Mouse (Mus musculus) CH12.LX (cell line): ENCODE measurements at regions not wholly inside any gene's neighbourhood (a gene's known extent, or its start where the extent isn't known, plus 50 kb on each side); places are given as distances from the start of the nearest gene placed in this dataset.

Experiments used
- DNase-seq: peaks from one replicate; pipeline ENCODE4 v3.0.0-alpha.2; 2013; ENCODE audit errors: extremely low read depth
- H3K27ac ChIP-seq: 2 replicates; pipeline ENCODE4 v1.5.1; 2012; ENCODE audit warnings: low read depth, mild to moderate bottlenecking, control low read depth, moderate library complexity; ENCODE audit not compliant: insufficient read depth
- H3K27me3 ChIP-seq: replicated peaks from 2 replicates; pipeline ENCODE3; 2012; ENCODE audit warnings: inconsistent platforms
- H3K36me3 ChIP-seq, 2 experiments: replicated peaks in 1 of 2; 2 replicates each; pipeline versions ENCODE3 to v1.6.1; 2012; ENCODE audit warnings: inconsistent platforms in 1 of 2, low read length in 1 of 2, mild to moderate bottlenecking in 1 of 2, mixed read lengths in 1 of 2, moderate library complexity in 1 of 2; ENCODE audit not compliant: control insufficient read depth in 1 of 2, insufficient read depth in 1 of 2
- H3K4me1 ChIP-seq, 2 experiments: 2 replicates each; pipeline ENCODE4 v1.6.1; 2012; ENCODE audit warnings: inconsistent platforms in 1 of 2, moderate library complexity in 1 of 2; ENCODE audit not compliant: insufficient read depth in 2 of 2, control insufficient read depth in 1 of 2
- H3K4me2 ChIP-seq: 2 replicates; pipeline ENCODE4 v1.6.1; 2012; ENCODE audit warnings: low read depth, mild to moderate bottlenecking, control low read depth; ENCODE audit not compliant: poor library complexity, insufficient read depth, severe bottlenecking
- H3K4me3 ChIP-seq, 3 experiments: fragments of 150-350 bp in 1 of 3; sonication (generic) in 1 of 3; replicated peaks in 1 of 3; 2 replicates each; pipeline versions ENCODE3 to v1.5.1; 2011 to 2012; ENCODE audit warnings: low read depth in 2 of 3, low read length in 2 of 3, mild to moderate bottlenecking in 2 of 3, moderate library complexity in 2 of 3, control low read depth in 1 of 3, improper control_type of control experiment in 1 of 3, inconsistent platforms in 1 of 3, mixed read lengths in 1 of 3; ENCODE audit not compliant: poor library complexity in 1 of 3
- H3K79me2 ChIP-seq: replicated peaks from 2 replicates; pipeline ENCODE4 v1.6.1; 2012; ENCODE audit warnings: mild to moderate bottlenecking, moderate library complexity; ENCODE audit not compliant: control insufficient read depth, poor library complexity, insufficient read depth, severe bottlenecking; ENCODE audit errors: extremely low read depth
- H3K9ac ChIP-seq: 2 replicates; pipeline ENCODE4 v1.6.1; 2012; ENCODE audit warnings: low read depth, mild to moderate bottlenecking, control low read depth, moderate library complexity; ENCODE audit not compliant: insufficient read depth
- H3K9me3 ChIP-seq: replicated peaks from 2 replicates; pipeline ENCODE3; 2012; ENCODE audit warnings: low read length, inconsistent platforms, mixed read lengths
- CHD1 ChIP-seq: IDR thresholded peaks from 2 replicates; pipeline ENCODE4 v1.6.1; 2012; ENCODE audit warnings: low read depth, low read length, improper control_type of control experiment, inconsistent platforms
- CHD2 ChIP-seq: IDR thresholded peaks from 2 replicates; pipeline ENCODE4 v1.6.1; 2011; ENCODE audit warnings: low read length, improper control_type of control experiment
- CTCF ChIP-seq, 2 experiments: IDR thresholded peaks in 1 of 2; conservative IDR thresholded peaks in 1 of 2; 2 replicates each; pipeline ENCODE4 v1.5.1; 2011 to 2012; ENCODE audit warnings: low read depth in 2 of 2, low read length in 2 of 2, improper control_type of control experiment in 1 of 2, inconsistent platforms in 1 of 2, mild to moderate bottlenecking in 1 of 2, moderate library complexity in 1 of 2
- EP300 ChIP-seq: IDR thresholded peaks from 2 replicates; pipeline ENCODE4 v1.6.1; 2011; ENCODE audit warnings: low read length, improper control_type of control experiment
- GABPA ChIP-seq: IDR thresholded peaks from 2 replicates; pipeline ENCODE4 v1.6.1; 2012; ENCODE audit warnings: low read depth, low read length, improper control_type of control experiment, inconsistent platforms; ENCODE audit not compliant: insufficient replicate concordance
- HCFC1 ChIP-seq: IDR thresholded peaks from 2 replicates; pipeline ENCODE4 v1.6.1; 2012; ENCODE audit warnings: low read depth, mild to moderate bottlenecking, inconsistent platforms, low read length, improper control_type of control experiment
- JUN ChIP-seq: IDR thresholded peaks from 2 replicates; pipeline ENCODE4 v1.6.1; 2011; ENCODE audit warnings: low read depth, mild to moderate bottlenecking, low read length, improper control_type of control experiment, moderate library complexity; ENCODE audit not compliant: insufficient read depth
- KAT2A ChIP-seq: IDR thresholded peaks from 2 replicates; pipeline ENCODE4 v1.6.1; 2012; ENCODE audit warnings: low read length, improper control_type of control experiment, inconsistent platforms; ENCODE audit not compliant: insufficient replicate concordance
- MEF2A ChIP-seq: IDR thresholded peaks from 2 replicates; pipeline ENCODE4 v1.6.1; 2014; ENCODE audit warnings: low read depth, mild to moderate bottlenecking, inconsistent platforms, low read length, improper control_type of control experiment, borderline replicate concordance
- MXI1 ChIP-seq: IDR thresholded peaks from 2 replicates; pipeline ENCODE4 v1.6.1; 2011; ENCODE audit warnings: mild to moderate bottlenecking, low read depth, low read length, improper control_type of control experiment
- MYC ChIP-seq: IDR thresholded peaks from 2 replicates; pipeline ENCODE4 v1.6.1; 2011; ENCODE audit warnings: low read depth, mild to moderate bottlenecking, improper control_type of control experiment, low read length
- NRF1 ChIP-seq: IDR thresholded peaks from 2 replicates; pipeline ENCODE4 v1.6.1; 2014; ENCODE audit warnings: low read depth, mild to moderate bottlenecking, inconsistent platforms, low read length, improper control_type of control experiment, moderate library complexity
- TBP ChIP-seq: conservative IDR thresholded peaks from 2 replicates; pipeline ENCODE4 v1.6.1; 2011; ENCODE audit warnings: low read depth, low read length, improper control_type of control experiment
- TCF12 ChIP-seq: IDR thresholded peaks from 2 replicates; pipeline ENCODE4 v1.6.1; 2014; ENCODE audit warnings: low read depth, mild to moderate bottlenecking, inconsistent platforms, low read length, improper control_type of control experiment
- USF1 ChIP-seq: IDR thresholded peaks from 2 replicates; pipeline ENCODE4 v1.6.1; 2014; ENCODE audit warnings: low read depth, mild to moderate bottlenecking, inconsistent platforms, low read length, improper control_type of control experiment
- USF2 ChIP-seq: conservative IDR thresholded peaks from 2 replicates; pipeline ENCODE4 v1.6.1; 2011; ENCODE audit warnings: low read depth, low read length, improper control_type of control experiment
- ZKSCAN1 ChIP-seq: IDR thresholded peaks from 2 replicates; pipeline ENCODE4 v1.6.1; 2012; ENCODE audit warnings: low read depth, inconsistent platforms, low read length, improper control_type of control experiment, borderline replicate concordance
- dilution Hi-C: fragments of 300-500 bp; cut with MboI; formaldehyde crosslinking; loops from 2 replicates; pipeline ENCODE4 v1.14.3; 2020; ENCODE audit warnings: low sequenced_read_pairs; ENCODE audit not compliant: extremely low pct_unique_long_range_greater_than_20kb, extremely low pct_ligation_motif_present
- in situ Hi-C: fragments of 300-500 bp; cut with MboI; formaldehyde crosslinking; loops from 3 replicates; pipeline ENCODE4 v1.14.3; 2019; ENCODE audit warnings: low sequenced_read_pairs, low pct_ligation_motif_present, low pct_unique_long_range_greater_than_20kb, mixed read lengths

- Histone ChIP-seq H3K36me3 (no peaks in the 10 kb centered on the region), H3K27ac (no peak overlapping the region), H3K79me2 (no peaks in the 10 kb centered on the region), H3K9me3 (no peaks in the 10 kb centered on the region), H3K4me2 (no peak overlapping the region), H3K9ac (no peak overlapping the region), H3K4me3 (no peak overlapping the region), H3K27me3 (no peaks in the 10 kb centered on the region), H3K4me1 (no peaks in the 10 kb centered on the region)
- DNase-seq: no peak
- in situ Hi-C loops: no loop called here
- TF ChIP-seq CTCF (conservative IDR thresholded peaks at IDR 0.05 in 1 of 2, IDR thresholded peaks at IDR 0.05 in 1 of 2; ENCODE audit: low read depth in 2 of 2, low read length in 2 of 2) (no peak), MYC (no peak), ZKSCAN1 (no peak)
- dilution Hi-C loops: no loop called here
These were observed 178.8 kb upstream of the Mamld1 start for GRCm38 (mm10) chrX:70871209-70871608.

- TF ChIP-seq MEF2A (no peak), MXI1 (no peak), KAT2A (no peak), CHD1 (no peak), HCFC1 (no peak), USF1 (no peak), TCF12 (no peak), TBP (no peak), EP300 (no peak), JUN (no peak), USF2 (no peak), MYC (no peak), NRF1 (no peak), GABPA (no peak), CHD2 (no peak)
- Histone ChIP-seq H3K27ac (no peak overlapping the region), H3K4me3 (no peak overlapping the region), H3K4me2 (no peak overlapping the region), H3K4me1 (no peaks in the 10 kb centered on the region), H3K9me3 (no peaks in the 10 kb centered on the region), H3K27me3 (no peaks in the 10 kb centered on the region), H3K79me2 (no peaks in the 10 kb centered on the region), H3K36me3 (no peaks in the 10 kb centered on the region), H3K9ac (no peak overlapping the region)
- in situ Hi-C loops: no loop called here
- no peak for DNase-seq
- dilution Hi-C loops: no loop called here
These were observed 168.7 kb upstream of the Mamld1 start for GRCm38 (mm10) chrX:70881326-70881725.
